Mouse (Mus musculus) cerebellum, postnatal 25 days (tissue): ENCODE data around the gene Mfsd14a.

Source experiments
- DNase-seq, 2 experiments: peaks; one replicate each; pipeline ENCODE4 v3.0.0; 2021; ENCODE audit warnings: mixed read lengths in 2 of 2

Mfsd14a gene

GRCm38 (mm10) chr3:116595603-116595991 lies 66.9 kb downstream of the Mfsd14a start:
- no peak for DNase-seq

GRCm38 (mm10) chr3:116594728-116595602 lies 67.5 kb downstream of the Mfsd14a start, which contains the start of gene Sass6:
Gene Sass6, plus strand, starts transcription at chr3:116594982.
- peak; percentile 99 to 100 for DNase-seq

GRCm38 (mm10) chr3:116594076-116594727 lies 68.3 kb downstream of the Mfsd14a start:
- DNase-seq: no peak

GRCm38 (mm10) chr3:116582201-116582600 lies 80.3 kb downstream of the Mfsd14a start:
- DNase-seq: no peak
